Mouse (Mus musculus) ovary, postnatal 14 days (tissue): Measurements from ENCODE around the gene Lrrn4.

Experiments
- DNase-seq: peaks from one replicate; pipeline ENCODE4 v3.0.0; 2022; ENCODE audit warnings: low spot score

The Lrrn4 gene

DNA sequence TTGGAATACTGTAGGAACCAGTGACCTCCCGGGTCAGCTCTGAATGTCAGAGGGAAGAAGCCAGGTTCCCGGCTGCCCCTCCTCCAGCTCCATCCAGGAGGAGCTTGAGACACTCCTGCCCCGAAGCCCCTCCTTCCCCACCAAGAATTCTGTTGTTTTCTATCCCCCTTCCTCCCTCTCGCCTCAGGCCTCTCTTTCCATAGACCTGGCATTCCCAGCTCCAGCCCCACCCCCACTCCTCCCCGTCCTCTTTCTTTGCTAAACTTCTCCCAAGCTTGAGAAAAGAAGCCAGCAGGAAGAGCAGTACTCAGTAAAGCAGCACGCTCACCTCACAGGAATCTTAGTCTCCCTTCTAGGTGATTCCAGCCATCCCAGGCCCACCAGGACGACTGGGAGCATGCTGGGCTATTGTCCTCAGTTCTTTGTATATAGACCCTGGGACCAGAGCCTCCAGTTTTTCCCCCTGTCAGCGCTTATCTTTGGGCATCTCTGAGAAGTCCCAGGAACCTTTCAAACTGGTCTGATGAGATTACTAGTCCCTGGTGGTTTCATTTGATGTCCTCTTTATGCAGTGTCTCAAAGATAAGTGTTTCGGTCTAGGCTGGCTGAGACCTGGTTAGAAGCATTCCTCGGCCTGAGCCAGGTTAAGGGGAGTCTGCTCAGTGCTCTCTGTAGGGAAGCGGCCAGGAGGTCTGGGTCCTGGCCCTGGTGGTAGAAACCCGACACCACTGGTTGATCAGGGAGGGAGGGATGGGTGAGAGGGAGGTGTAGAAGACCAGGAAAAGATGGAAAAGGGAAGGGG is at the start of gene Lrrn4:
TSS of gene Lrrn4 (minus strand) at position 48 of the 802 bp plus-strand sequence.
- DNase-seq = no peak

DNA sequence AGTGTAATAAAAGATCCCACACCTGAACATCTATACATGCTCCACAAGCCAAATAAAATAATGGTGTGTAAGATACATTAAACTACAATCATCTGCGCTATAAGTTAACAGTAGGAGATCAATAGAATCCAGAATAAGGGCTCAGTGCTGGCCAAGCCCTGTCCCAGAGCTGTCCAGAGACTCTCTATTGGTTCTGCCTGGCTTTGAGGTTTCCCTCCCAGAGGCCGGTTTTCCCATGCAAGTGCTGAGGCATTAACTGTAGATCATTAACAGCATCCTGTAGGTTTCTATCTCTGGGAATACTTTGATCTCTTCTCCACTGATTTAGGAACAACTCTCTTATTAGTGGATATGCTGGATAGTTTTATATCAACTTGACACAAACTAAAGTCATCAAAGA is 48.3 kb upstream of the Lrrn4 start:
- no peak for DNase-seq

DNA sequence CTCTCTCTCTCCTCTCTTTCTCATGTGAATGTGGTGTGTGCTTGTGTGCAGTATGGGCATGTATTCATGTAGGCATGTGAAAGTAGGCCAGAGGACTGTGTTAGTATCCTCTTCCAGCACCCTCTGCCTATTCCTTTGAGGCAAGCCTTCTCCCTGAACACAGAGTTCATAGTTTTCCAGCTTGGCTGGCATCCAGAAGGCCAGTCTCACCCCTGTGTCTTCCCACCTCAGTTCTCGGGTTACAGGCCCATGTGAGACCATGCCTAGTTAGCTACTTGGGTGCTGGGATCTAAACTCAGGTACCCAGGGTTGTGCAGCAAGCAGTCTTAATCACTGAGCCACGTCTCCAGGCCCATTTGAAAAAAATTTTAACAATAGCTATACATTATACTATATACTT is 47.2 kb upstream of the Lrrn4 start:
- no peak for DNase-seq

DNA sequence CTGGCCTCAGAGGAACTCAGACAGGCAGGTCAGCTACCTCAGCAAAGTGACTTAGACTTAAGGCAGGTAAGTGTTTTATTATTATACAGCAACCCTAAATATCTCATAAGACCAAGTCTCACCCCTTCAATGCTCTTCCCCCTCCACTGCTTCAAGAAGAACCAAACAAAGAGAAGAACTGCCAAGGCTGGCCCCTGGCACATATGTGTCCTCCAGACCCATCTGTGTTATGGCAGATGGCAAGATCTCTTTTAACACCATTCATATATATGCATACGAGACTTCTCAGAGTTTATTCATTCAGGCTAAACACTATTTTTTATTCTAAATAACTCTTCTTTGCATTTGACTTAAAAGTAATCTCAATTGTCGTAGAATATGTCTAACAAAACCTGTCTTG is 46.6 kb upstream of the Lrrn4 start:
- no peak for DNase-seq

DNA sequence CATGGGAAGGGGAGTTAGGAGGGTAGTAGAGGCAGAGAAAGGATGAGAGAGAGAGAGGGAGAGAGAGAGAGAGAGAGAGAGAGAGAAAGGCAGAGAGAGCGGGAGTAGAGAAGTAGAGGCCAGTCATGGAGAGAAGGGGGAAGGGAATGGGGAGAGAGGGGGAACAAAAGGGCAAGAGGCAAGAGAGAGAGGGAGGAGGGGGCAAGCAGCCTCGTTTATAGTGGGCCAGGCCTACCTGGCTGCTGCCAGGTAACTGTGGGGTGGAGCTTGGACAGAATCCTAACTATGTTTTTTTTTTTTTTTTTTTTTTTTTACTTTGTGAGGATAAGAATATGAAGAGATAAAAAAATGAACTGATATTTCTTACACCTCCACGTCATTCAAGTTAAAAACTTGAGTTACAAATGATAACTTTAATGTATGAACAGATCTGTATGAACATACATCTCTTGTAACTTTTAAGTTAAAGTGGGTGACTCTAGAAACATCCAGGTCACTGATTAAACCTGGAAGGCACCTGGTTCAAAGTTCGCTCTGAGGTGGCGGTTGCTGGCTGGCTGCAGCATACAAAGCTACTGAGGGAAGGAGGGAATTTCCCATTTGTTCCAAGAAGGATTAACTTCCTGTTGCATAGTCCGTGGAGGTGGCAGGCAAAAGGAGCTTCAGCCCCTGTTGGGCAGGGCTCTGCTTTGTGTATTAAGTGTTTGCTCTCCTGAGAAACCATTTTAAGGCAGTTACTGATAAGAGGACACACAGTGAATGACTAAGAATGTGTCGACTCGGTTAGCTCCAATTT is 42.8 kb upstream of the Lrrn4 start:
- DNase-seq = no peak

DNA sequence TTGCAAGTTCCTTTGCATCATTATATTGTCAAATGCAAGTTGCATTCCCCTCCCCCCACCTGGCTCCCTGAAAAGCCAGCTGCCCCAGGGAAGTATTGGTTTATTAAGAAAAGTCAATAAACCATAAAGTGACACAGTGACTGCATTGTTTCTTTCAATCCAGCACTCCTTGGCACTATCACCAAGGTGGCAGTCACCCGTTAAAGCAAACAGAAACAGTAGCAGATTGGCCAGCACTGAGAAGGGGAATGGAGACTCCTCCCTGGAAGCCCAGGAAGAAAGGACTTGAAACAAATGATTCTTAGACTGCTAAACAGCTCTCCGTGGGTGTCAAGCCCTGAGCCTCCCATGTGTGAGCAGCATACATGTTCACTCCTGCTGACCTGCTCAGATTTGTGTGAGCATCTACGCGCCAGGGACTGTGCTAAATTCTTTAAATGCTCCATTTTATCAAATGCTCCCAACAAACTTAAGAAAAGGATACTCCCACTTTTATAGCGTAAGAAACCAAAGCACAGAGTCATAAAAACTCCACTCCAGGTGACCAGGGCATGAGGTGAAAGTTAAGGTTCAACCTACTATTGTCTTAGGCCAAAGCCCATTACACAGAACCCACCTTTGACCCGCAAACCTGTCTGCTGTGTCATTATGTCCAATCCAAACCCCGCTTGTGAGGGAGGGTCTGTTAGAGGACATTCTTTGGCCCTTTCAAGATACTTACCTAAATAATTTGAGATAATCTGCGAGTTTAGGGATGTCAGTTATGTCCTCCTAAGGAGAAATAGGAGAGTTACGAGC is 41.6 kb upstream of the Lrrn4 start:
- DNase-seq = no peak

DNA sequence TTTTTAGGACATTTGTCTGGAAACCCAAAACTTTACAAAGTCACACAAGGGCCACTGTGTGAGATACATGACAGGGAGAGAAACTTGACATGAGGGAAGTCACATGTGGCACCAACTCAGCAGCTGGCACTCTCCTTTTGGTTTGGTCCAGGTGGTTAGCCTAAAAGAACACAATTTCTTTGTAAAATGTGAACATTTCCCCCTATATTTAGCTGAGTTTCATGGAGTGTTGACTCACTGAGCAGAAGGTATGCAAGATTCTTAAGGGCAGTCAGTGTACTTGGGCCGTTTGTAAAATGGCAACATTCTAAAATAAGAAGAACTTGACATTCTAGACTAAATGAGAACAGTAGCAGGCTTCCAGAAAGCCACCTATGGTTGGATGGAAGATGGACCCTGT is 34.1 kb upstream of the Lrrn4 start:
- no peak for DNase-seq

DNA sequence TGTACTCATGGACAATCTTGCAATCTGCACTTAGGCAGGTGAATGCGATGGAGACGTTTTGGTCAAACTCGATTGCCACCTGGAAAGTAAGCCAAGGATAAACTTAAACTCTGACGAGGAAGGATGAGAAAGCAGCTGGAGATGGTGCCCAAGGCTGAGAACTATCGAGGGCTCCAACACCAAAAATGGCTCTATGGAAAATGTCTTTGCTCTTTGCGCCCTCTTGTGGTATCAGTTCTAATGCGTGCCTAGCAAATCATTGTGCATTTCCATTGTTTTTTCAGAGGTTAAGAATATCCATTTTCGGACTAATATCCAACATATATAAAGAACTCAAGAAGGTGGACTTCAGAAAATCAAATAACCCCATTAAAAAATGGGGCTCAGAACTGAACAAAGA is 26.1 kb upstream of the Lrrn4 start:
- peak; percentile 30 for DNase-seq

DNA sequence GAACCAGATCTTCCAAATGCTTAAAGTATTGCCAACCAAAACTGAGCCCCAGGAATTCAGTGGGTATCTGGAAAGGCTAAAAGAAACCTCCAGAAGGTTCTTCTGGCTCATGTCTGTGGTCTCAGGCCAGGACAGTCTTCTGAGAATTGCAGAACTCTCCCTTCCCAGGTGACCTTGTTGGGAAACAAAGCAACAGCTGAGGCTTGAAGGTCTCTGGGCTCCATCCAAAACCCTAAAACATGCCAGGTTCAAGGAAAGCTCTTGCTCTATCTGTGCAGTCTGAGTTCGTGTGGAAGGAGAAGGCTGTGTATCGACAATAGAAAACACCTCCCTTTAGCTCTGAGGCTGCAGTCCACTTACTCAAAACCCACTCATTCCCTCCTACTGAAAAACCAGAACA is 24.3 kb upstream of the Lrrn4 start:
- no peak for DNase-seq

DNA sequence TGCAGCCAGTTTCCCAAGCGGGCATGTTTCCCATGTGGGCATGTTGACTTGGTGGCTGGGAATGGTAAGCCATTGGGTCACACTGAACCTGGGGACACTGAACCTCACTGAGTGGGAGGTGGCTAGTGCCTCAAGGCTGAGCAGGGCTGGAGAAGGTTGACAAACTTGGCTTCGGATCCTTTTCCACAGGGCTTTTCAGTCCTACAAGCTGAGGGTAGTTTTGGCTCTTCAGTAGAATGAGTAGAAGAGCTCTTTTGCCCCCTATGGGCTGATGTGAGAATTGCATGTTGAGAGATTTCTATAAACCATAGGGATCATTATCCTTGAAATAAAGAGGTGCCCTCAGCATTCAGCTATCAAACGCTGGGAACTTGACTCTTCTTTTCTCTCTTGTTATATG is 22.8 kb upstream of the Lrrn4 start:
- DNase-seq = peak; percentile 53

DNA sequence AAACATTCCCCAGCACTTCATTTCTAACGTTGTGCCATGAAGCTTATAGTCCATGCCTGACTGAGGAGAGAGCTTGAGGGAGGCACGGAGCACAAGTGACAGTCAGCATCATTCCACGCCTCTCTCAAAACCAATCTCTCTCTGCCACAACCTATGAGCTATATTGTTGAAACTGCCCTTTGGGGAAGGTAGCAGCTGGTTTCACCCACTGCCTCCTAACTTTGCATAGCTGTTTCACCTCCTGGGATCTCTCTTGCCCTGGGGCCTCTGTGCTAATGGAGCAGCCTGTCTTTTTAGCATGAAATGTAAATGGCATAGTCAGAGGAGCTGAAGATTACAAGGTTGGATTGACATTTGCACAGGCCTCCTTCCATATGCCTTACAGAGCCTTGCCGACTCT is 21.4 kb upstream of the Lrrn4 start:
- DNase-seq = no peak

DNA sequence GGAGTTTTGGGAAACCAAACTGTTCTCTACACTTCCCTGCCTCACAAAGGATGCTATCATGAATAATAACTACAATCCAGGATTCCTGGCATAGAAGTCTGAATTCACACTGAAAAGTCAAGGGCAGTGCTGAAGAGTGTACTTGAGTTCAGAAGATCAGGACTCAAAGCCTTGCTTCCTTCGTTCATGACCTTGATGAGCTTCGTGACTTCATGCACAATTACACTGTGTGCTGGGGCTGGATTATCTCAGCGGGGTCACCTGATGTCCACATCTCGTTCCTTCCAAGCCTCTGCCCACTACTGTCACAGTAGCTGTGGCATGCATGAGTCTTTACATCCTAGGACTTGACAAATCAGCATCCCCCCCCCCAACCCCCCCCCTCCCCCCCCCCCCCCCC is 20.9 kb upstream of the Lrrn4 start:
- DNase-seq = no peak

DNA sequence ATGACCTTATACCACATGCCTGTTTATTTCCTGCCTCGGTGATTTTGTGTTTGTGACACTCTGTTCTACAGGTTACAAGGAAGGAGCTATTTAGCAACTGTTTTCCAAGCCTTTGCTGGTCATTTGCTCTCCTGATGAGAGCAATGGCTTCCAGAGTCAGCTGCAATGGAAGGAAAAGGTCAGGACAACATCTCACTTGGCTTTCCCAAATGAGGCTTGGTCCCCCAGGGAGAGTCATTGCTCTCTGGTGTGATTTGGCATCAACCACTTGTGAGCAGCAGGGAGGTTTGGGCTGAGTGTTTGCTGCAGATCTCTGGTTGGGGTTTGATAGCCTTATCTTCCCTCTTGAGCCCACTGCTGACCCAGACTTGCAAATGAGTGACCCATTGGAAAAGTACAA is 19.9 kb upstream of the Lrrn4 start:
- DNase-seq = no peak

DNA sequence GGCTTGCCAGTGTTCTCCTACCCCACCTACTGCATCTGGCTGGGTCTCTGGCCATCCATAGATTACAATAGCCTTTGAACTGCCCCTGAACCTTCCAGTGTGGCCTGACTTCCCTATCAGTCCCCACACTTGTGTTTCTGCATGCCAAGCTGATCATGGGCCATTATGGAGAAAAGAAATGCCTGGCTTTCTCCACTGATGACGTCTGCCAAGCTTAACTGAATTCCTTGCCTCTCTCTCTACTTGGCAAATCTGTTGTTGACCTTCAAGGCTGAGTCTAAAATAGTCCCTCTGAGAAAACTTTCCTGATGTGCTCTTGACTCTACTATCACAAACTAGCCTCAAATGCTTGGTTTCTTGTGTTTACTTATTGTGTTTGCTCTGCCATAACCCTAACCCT is 17.5 kb upstream of the Lrrn4 start:
- no peak for DNase-seq

DNA sequence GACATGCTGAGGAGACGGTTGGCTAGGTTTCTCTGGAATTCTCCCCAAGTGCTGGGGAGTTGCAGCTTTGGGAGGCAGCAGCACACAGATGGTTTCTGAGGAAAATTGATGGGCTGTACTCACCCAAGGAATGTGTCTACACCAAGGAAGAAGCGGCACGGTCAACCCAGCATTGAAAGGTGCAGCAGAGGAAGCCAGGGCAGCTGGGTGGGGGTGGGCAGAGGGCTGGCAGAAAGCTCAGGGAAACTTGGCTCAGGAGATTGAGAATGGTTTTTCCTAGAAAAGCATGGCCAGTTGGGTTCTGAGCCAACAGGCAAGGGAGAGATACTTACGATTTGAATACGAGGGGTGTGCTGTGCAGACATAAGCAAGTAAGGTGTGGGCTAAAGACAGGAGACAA is 13.1 kb upstream of the Lrrn4 start:
- no peak for DNase-seq

DNA sequence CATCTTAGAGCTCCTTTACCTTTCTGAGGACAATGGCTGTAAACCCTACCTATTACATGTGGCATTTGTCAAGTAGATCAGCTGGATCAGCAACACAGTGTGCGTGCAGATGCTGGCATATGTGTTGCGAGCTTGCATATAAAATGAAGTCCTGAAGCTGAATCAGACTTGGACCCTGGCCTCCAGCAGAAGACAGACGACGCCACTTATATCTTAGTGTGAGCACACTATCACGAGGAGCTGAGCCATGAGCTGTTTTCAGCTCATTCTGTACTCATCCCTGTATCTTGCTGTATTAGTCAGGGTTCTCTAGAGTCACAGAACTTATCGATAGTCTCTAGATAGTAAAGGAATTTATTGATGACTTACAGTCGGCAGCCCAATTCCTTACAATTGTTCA is 4.6 kb upstream of the Lrrn4 start:
- no peak for DNase-seq

DNA sequence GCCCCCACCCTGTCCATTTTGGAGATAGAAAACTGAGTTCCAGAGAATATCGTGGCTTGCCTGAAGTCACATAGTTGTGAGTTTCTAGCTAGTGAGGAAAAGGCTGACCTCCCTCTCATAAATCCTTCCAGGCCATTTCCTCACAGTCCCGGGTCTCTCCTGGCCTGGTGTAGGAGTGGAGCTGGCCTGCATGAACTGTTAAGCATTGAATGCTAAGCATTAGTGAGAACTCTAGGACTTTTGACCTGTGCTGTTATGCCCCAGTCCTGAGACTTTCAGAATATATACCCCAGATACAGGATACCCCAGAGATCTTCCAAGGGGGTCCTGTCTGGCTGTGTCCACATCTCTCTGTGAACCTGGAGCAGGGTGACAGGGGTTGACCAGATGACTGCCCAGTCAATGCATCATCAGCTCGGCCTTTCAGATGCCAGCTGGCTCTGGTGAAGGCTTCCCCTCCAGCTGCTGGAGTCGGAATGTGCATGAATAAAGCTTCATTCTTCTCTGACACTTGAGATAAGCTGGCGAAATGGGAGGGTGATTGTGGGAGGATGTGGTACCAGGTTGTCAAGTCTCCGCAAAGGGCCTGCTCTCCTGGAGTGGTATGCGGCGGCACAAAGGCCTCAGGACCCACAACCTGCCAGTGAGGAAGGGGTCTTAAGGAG is 3.7 kb upstream of the Lrrn4 start:
- DNase-seq = no peak

DNA sequence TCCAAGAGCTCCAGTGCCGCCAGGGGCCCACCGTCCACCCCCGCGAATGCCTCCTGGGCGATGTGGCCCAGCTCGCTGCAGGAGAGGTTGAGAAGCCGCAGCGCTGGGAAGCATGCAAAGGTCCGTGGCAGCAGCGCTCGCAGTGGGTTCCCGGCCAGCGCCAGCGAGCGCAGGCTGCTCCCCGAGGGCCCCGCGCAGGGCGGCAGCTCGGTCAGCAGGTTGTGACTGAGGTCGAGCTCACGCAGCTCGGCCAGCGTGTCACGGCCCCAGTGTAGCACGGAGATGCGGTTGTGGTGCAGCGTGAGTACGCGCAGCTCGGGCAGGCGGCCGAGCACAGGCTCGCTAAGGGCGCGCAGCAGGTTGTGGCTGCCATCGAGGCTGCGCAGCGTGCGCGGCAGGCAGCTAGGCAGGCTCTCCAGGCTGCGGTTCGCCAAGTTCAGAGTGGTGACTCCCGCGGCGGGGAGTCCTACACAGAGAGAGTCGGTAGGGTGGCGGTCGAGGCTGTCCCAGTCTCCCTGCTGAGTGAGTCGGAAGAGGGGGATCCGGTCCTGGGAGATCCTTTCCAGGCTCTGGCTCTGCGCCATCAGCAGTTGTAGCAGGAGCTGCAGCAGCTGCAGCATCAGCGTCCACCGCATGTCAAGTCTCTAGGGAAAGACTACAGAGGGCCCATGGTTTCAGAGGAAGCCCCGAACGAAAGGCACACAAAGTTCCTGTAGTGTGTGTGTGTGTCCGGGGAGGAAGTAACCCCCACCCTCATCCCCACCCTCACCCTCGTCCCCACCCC is 1.2 kb downstream of the Lrrn4 start:
- no peak for DNase-seq

DNA sequence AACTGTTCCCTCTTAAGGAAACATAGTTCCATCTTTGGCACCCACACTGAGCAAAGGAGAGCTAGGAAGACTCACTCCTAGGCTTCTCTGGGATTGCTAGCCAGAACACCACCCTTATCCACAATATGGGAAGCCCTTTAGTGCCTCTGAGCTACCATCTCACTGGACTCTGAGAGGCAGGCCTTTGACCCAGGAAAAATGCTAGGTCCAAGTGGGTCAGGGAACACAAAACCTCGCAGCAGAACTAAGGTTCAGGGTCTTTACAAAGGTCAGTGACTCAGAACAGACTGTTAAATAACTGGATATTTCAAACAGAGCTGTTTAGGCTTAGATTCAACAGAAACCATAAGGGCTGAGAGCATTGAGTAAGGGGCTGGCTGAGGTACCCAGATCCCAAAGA is 3.7 kb downstream of the Lrrn4 start:
- no peak for DNase-seq

DNA sequence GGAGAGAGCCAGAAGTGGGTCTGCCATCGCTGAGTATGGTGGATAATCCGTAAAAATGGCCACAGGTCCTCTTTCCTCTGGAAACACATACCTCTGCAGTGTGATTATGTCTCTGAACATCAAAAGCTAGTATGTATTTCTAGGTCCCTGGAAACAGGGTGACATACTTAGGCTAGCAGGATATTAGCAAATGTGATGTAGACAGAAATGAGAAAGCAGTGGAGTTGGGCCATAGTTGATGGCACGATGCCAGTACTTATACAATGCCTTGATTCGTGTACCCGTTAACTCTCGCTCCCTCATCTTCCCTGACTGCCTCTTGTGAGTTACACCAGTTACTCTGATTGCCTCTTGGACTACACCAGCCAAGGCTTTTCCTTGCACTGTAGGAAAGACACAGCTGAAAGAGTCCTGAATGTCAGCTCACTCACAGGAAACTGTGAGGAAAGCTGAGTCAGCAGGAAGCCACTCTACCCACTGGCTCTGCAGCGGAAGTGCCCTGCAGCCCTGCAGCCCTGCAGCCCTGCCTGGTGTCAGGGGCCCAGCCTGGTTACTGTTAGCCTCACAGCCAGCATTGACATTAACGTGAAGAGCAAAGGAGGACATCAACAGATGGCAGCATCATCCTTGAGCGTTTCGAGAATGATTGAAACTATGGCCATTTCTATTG is 6.9 kb downstream of the Lrrn4 start:
- no peak for DNase-seq

DNA sequence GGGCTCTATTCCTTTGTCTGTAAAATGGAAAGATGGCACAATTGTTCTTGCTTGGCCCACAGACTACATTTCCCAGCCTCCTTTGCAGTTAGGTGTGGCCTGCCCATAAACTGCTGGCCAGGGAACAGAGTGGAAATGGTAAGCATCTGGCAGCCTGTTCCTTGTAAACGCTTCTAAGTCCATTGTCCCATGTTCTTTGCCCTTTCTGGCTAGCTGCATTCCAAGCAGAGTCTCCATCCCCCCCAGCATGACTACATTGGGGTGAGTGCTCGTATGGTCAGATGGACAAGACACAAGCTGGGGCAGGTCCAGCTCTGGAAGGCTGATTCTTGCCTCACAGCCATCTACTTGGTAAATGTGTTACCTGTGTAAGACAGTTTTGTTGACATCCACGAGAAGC is 9.0 kb downstream of the Lrrn4 start:
- no peak for DNase-seq
